Mouse (Mus musculus) liver, postnatal 0 days (tissue): ENCODE results near the gene Ubl3.

Source experiments
- CTCF ChIP-seq: sonication (generic); IDR thresholded peaks from 2 replicates; pipeline ENCODE4 v1.5.1; 2016; ENCODE audit warnings: antibody characterized with exemption, low read depth
- EP300 ChIP-seq: IDR thresholded peaks from 2 replicates; pipeline ENCODE4 v1.6.1; 2016; ENCODE audit warnings: antibody characterized with exemption, low read depth, mild to moderate bottlenecking

DNA sequence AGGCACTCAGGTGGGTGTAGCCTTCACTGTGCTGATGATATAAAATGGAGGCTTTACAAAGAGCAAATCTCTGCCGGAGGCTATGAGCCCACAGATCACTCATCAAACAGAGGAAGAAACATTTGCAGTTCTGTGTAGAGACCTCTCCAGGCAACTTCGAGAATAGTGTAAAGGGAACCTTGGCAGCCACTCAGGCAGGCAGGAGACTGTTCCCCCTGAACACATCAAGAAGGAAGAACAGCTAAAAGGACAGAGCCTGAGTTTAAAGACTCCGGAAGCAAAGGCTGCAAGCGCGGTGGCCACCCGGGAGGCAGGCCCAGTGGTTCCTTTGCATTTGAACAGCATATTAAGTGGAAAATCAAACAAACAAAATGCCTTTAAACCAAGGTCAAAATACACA, 2.2 kb downstream of the Ubl3 start:
- no peak for TF ChIP-seq CTCF
- TF ChIP-seq EP300: no peak
